Mouse (Mus musculus) midbrain, embryonic 13.5 days (tissue): ENCODE measurements at regions not wholly inside any gene's neighbourhood (a gene's known extent, or its start where the extent isn't known, plus 50 kb on each side); places are given as distances from the start of the nearest gene placed in this dataset.
"Not testable (repeated sequence)": the region's sequence is repeated elsewhere in the genome, so short reads cannot be mapped to it uniquely, and the experiment has no call there.

Experiments
- ATAC-seq: fragments of 200-750 bp; cut with Nextera tagmentation; 2 replicates; pipeline ENCODE4 v1.8.0; 2017; ENCODE audit warnings: mild to moderate bottlenecking, moderate TSS enrichment, moderate library complexity
- H3K27ac ChIP-seq: fragments of 300-500 bp; sonication (generic); 2 replicates; pipeline ENCODE4 v1.5.1; 2015; ENCODE audit warnings: inconsistent platforms, mild to moderate bottlenecking, moderate library complexity
- H3K27me3 ChIP-seq: fragments of 300-500 bp; sonication (generic); 2 replicates; pipeline ENCODE4 v1.6.1; 2015; ENCODE audit warnings: mild to moderate bottlenecking, inconsistent platforms
- H3K36me3 ChIP-seq: fragments of 300-500 bp; sonication (generic); 2 replicates; pipeline ENCODE4 v1.6.1; 2015; ENCODE audit warnings: mild to moderate bottlenecking, inconsistent platforms
- H3K4me1 ChIP-seq: fragments of 300-500 bp; sonication (generic); replicated peaks from 2 replicates; pipeline ENCODE4 v1.6.1; 2015; ENCODE audit warnings: inconsistent platforms
- H3K4me2 ChIP-seq: fragments of 300-500 bp; sonication (generic); replicated peaks from 2 replicates; pipeline ENCODE4 v1.6.1; 2015; ENCODE audit warnings: moderate library complexity, mild to moderate bottlenecking, inconsistent platforms
- H3K4me3 ChIP-seq: fragments of 300-500 bp; sonication (generic); replicated peaks from 2 replicates; pipeline ENCODE4 v1.5.1; 2015; ENCODE audit warnings: mild to moderate bottlenecking, inconsistent platforms
- H3K9ac ChIP-seq: fragments of 300-500 bp; sonication (generic); replicated peaks from 2 replicates; pipeline ENCODE4 v1.6.1; 2015; ENCODE audit warnings: mild to moderate bottlenecking, inconsistent platforms
- H3K9me3 ChIP-seq: fragments of 300-500 bp; sonication (generic); 2 replicates; pipeline ENCODE4 v1.6.1; 2016; ENCODE audit warnings: mild to moderate bottlenecking, inconsistent platforms
- WGBS: fragments of 180-500 bp; shearing (Covaris S2); methylation state at CpG from one replicate; pipeline ENCODE4 v1.1.7; 2015; 5-methylcytosine and 5-hydroxymethylcytosine counted together

GRCm38 (mm10) chr10:36884198-36884597, 90.1 kb upstream of the Hdac2 start:
- H3K27me3 ChIP-seq, result no peaks in the 10 kb centered on the region
- no peaks in the 10 kb centered on the region for H3K9me3 ChIP-seq
- no peak overlapping the region for H3K27ac ChIP-seq
- ATAC-seq, result no peak
- no peaks in the 10 kb centered on the region for H3K4me1 ChIP-seq
- no peak overlapping the region for H3K9ac ChIP-seq
- no peak overlapping the region for H3K4me2 ChIP-seq
- H3K36me3 ChIP-seq, result no peaks in the 10 kb centered on the region
- 81% methylated on average over 2 of the region's 2 CpGs for WGBS
- H3K4me3 ChIP-seq, result no peak overlapping the region

- H3K9me3 ChIP-seq, result no peaks in the 10 kb centered on the region
- H3K27me3 ChIP-seq, result no peaks in the 10 kb centered on the region
- no peak overlapping the region for H3K4me3 ChIP-seq
- H3K36me3 ChIP-seq, result no peaks in the 10 kb centered on the region
- H3K27ac ChIP-seq, result no peak overlapping the region
- no peak overlapping the region for H3K4me2 ChIP-seq
- ATAC-seq, result no peak
- 70% methylated on average over 6 of the region's 6 CpGs for WGBS
- H3K4me1 ChIP-seq, result 0 out of 2 replicates have a peak, but pooled peaks cover 4% of the 10 kb centered on the region
- H3K9ac ChIP-seq, result no peak overlapping the region
Measured at GRCm38 (mm10) chr10:36897900-36898600, 76.3 kb upstream of the Hdac2 start.

GRCm38 (mm10) chr10:36908861-36909260, 65.5 kb upstream of the Hdac2 start:
- 81% methylated on average over 4 of the region's 4 CpGs for WGBS
- Histone ChIP-seq H3K36me3 (no peaks in the 10 kb centered on the region), H3K4me3 (no peak overlapping the region), H3K9me3 (no peaks in the 10 kb centered on the region), H3K4me1 (no peaks in the 10 kb centered on the region), H3K4me2 (no peak overlapping the region), H3K27me3 (no peaks in the 10 kb centered on the region), H3K9ac (no peak overlapping the region), H3K27ac (no peak overlapping the region)
- no peak for ATAC-seq

GRCm38 (mm10) chr10:36918037-36918436, 56.3 kb upstream of the Hdac2 start:
- not testable (repeated sequence) for H3K36me3 ChIP-seq, H3K4me2 ChIP-seq, H3K9ac ChIP-seq, H3K27me3 ChIP-seq, H3K4me3 ChIP-seq, H3K9me3 ChIP-seq, H3K4me1 ChIP-seq, H3K27ac ChIP-seq
- peak; percentile 68 for ATAC-seq
- WGBS, result 85% methylated on average over 2 of the region's 2 CpGs

GRCm38 (mm10) chr10:36923756-36924155, 50.6 kb upstream of the Hdac2 start:
- H3K4me2 ChIP-seq, result no peak overlapping the region
- H3K9me3 ChIP-seq, result no peaks in the 10 kb centered on the region
- no peak for ATAC-seq
- H3K27ac ChIP-seq, result no peak overlapping the region
- WGBS, result 76% methylated on average over 3 of the region's 3 CpGs
- no peak overlapping the region for H3K4me3 ChIP-seq
- no peaks in the 10 kb centered on the region for H3K27me3 ChIP-seq
- no peak overlapping the region for H3K9ac ChIP-seq
- no peaks in the 10 kb centered on the region for H3K36me3 ChIP-seq
- no peaks in the 10 kb centered on the region for H3K4me1 ChIP-seq

GRCm38 (mm10) chr10:36924161-36924560, 50.2 kb upstream of the Hdac2 start:
- no peak for ATAC-seq
- H3K36me3 ChIP-seq, result no peaks in the 10 kb centered on the region
- H3K27me3 ChIP-seq, result no peaks in the 10 kb centered on the region
- WGBS, result 93% methylated on average over 2 of the region's 2 CpGs
- H3K4me1 ChIP-seq, result no peaks in the 10 kb centered on the region
- no peak overlapping the region for H3K27ac ChIP-seq
- no peak overlapping the region for H3K4me2 ChIP-seq
- H3K9me3 ChIP-seq, result no peaks in the 10 kb centered on the region
- H3K4me3 ChIP-seq, result no peak overlapping the region
- H3K9ac ChIP-seq, result no peak overlapping the region
